Mouse (Mus musculus) hindbrain, embryonic 13.5 days (tissue): ENCODE measurements at regions not wholly inside any gene's neighbourhood (a gene's known extent, or its start where the extent isn't known, plus 50 kb on each side); places are given as distances from the start of the nearest gene placed in this dataset.

Experiments
- ATAC-seq: fragments of 200-750 bp; cut with Nextera tagmentation; 2 replicates; pipeline ENCODE4 v1.8.0; 2017; ENCODE audit warnings: moderate TSS enrichment; ENCODE audit not compliant: low FRiP score
- H3K27ac ChIP-seq: fragments of 300-500 bp; sonication (generic); 2 replicates; pipeline ENCODE4 v1.5.1; 2015; ENCODE audit warnings: inconsistent platforms, mild to moderate bottlenecking, moderate library complexity
- H3K27me3 ChIP-seq: fragments of 300-500 bp; sonication (generic); 2 replicates; pipeline ENCODE4 v1.6.1; 2015; ENCODE audit warnings: mild to moderate bottlenecking, inconsistent platforms
- H3K36me3 ChIP-seq: fragments of 300-500 bp; sonication (generic); 2 replicates; pipeline ENCODE4 v1.6.1; 2015; ENCODE audit warnings: mild to moderate bottlenecking, inconsistent platforms
- H3K4me1 ChIP-seq: fragments of 300-500 bp; sonication (generic); replicated peaks from 2 replicates; pipeline ENCODE4 v1.6.1; 2015; ENCODE audit warnings: inconsistent platforms
- H3K4me2 ChIP-seq: fragments of 300-500 bp; sonication (generic); 2 replicates; pipeline ENCODE4 v1.6.1; 2015; ENCODE audit warnings: inconsistent platforms, mild to moderate bottlenecking, moderate library complexity
- H3K4me3 ChIP-seq: fragments of 300-500 bp; sonication (generic); 2 replicates; pipeline ENCODE4 v1.5.1; 2015; ENCODE audit warnings: mild to moderate bottlenecking, inconsistent platforms
- H3K9ac ChIP-seq: fragments of 300-500 bp; sonication (generic); 2 replicates; pipeline ENCODE4 v1.6.1; 2015; ENCODE audit warnings: mild to moderate bottlenecking, inconsistent platforms
- H3K9me3 ChIP-seq: fragments of 300-500 bp; sonication (generic); 2 replicates; pipeline ENCODE4 v1.6.1; 2016; ENCODE audit warnings: inconsistent platforms
- WGBS: fragments of 180-500 bp; shearing (Covaris S2); methylation state at CpG from one replicate; pipeline ENCODE4 v1.1.7; 2015; 5-methylcytosine and 5-hydroxymethylcytosine counted together

GRCm38 (mm10) chr3:145705317-145705716 lies 53.2 kb upstream of the Ddah1 start:
- ATAC-seq = no peak
- H3K4me2 ChIP-seq = no peak overlapping the region
- no peak overlapping the region for H3K9ac ChIP-seq
- 83% methylated on average over 5 of the region's 5 CpGs for WGBS
- H3K27ac ChIP-seq = no peak overlapping the region
- no peaks in the 10 kb centered on the region for H3K36me3 ChIP-seq
- H3K4me1 ChIP-seq = peaks cover 4% of the 10 kb centered on the region; the same call in 1 of the 2 replicates
- no peak overlapping the region for H3K4me3 ChIP-seq
- no peaks in the 10 kb centered on the region for H3K27me3 ChIP-seq
- H3K9me3 ChIP-seq = no peaks in the 10 kb centered on the region

- no peak overlapping the region for H3K4me3 ChIP-seq
- no peak for ATAC-seq
- no peak overlapping the region for H3K4me2 ChIP-seq
- H3K36me3 ChIP-seq = no peaks in the 10 kb centered on the region
- WGBS = 70% methylated on average over 9 of the region's 9 CpGs
- H3K27ac ChIP-seq = no peak overlapping the region
- H3K4me1 ChIP-seq = peaks cover 4% of the 10 kb centered on the region; the same call in 1 of the 2 replicates
- H3K27me3 ChIP-seq = no peaks in the 10 kb centered on the region
- no peak overlapping the region for H3K9ac ChIP-seq
- no peaks in the 10 kb centered on the region for H3K9me3 ChIP-seq
These were observed 54.3 kb upstream of the Ccn1 start for GRCm38 (mm10) chr3:145704054-145704453.

GRCm38 (mm10) chr3:145703411-145703924 lies 53.7 kb upstream of the Ccn1 start:
- WGBS = 11% methylated on average over 11 of the region's 11 CpGs
- Histone ChIP-seq H3K4me3 (no peak overlapping the region), H3K9me3 (no peaks in the 10 kb centered on the region), H3K4me2 (no peak overlapping the region), H3K36me3 (no peaks in the 10 kb centered on the region), H3K27me3 (no peaks in the 10 kb centered on the region), H3K9ac (no peak overlapping the region), H3K4me1 (peaks cover 4% of the 10 kb centered on the region; the same call in 1 of the 2 replicates), H3K27ac (no peak overlapping the region)
- ATAC-seq = 0 out of 2 replicates have a peak, but pooled peaks have one; percentile 39

- H3K4me2 ChIP-seq = no peak overlapping the region
- ATAC-seq = no peak
- H3K9ac ChIP-seq = no peak overlapping the region
- no peak overlapping the region for H3K4me3 ChIP-seq
- no peak overlapping the region for H3K27ac ChIP-seq
- 72% methylated on average over 5 of the region's 5 CpGs for WGBS
- peaks cover 4% of the 10 kb centered on the region; the same call in 1 of the 2 replicates for H3K4me1 ChIP-seq
- H3K9me3 ChIP-seq = no peaks in the 10 kb centered on the region
- H3K36me3 ChIP-seq = no peaks in the 10 kb centered on the region
- H3K27me3 ChIP-seq = no peaks in the 10 kb centered on the region
These were observed 53.0 kb upstream of the Ccn1 start for GRCm38 (mm10) chr3:145702739-145703138.

GRCm38 (mm10) chr3:145701945-145702344 lies 52.2 kb upstream of the Ccn1 start:
- no peak for ATAC-seq
- Histone ChIP-seq H3K4me2 (no peak overlapping the region), H3K36me3 (no peaks in the 10 kb centered on the region), H3K27ac (no peak overlapping the region), H3K4me1 (peaks cover 4% of the 10 kb centered on the region; the same call in 1 of the 2 replicates), H3K4me3 (no peak overlapping the region), H3K27me3 (no peaks in the 10 kb centered on the region), H3K9me3 (no peaks in the 10 kb centered on the region), H3K9ac (no peak overlapping the region)
- 85% methylated on average over 6 of the region's 6 CpGs for WGBS
